Mouse (Mus musculus) gastrocnemius, adult 18-20 months (tissue): ENCODE measurements around the gene Blcap. TPM values are rescaled to one million over a fixed set of nuclear protein-coding genes. Genes with fewer than 3 reads are reported as not detected.
A peak's percentile ranks its signal among the peaks of the same experiment; 100 is the strongest.
"Not testable (repeated sequence)": the region's sequence is repeated elsewhere in the genome, so short reads cannot be mapped to it uniquely, and the experiment has no call there.

Experiments
- DNase-seq: peaks from one replicate; pipeline ENCODE4 v3.0.0; 2021; ENCODE audit warnings: low spot score
- long read RNA-seq, 2 experiments: library from polyadenylated mRNA; stranded (forward); transcript quantifications; one replicate each; pipeline ENCODE4 v2.0.0; 2021
- total RNA-seq, 2 experiments: library from RNA; stranded (reverse); gene quantifications; 2 replicates each; pipeline ENCODE4 v1.2.3; 2021

The Blcap gene
- 10 to 100 TPM; 28.0 to 36.7 TPM for total RNA-seq
- long read RNA-seq, experiment 1, transcript Blcap-202 (2 exons, 2,056 nt), result major isoform, 114 of 123 reads
- long read RNA-seq, experiment 1, partial matches to known transcripts, result 0 of 123 reads
- long read RNA-seq, experiment 1, other reads (novel, unspliced or antisense), result 7 of 123 reads
- long read RNA-seq, experiment 2, transcript Blcap-202 (2 exons, 2,056 nt), result major isoform, 65 of 70 reads
- long read RNA-seq, experiment 2, partial matches to known transcripts, result 0 of 70 reads
- long read RNA-seq, experiment 2, other reads (novel, unspliced or antisense), result 5 of 70 reads

DNA sequence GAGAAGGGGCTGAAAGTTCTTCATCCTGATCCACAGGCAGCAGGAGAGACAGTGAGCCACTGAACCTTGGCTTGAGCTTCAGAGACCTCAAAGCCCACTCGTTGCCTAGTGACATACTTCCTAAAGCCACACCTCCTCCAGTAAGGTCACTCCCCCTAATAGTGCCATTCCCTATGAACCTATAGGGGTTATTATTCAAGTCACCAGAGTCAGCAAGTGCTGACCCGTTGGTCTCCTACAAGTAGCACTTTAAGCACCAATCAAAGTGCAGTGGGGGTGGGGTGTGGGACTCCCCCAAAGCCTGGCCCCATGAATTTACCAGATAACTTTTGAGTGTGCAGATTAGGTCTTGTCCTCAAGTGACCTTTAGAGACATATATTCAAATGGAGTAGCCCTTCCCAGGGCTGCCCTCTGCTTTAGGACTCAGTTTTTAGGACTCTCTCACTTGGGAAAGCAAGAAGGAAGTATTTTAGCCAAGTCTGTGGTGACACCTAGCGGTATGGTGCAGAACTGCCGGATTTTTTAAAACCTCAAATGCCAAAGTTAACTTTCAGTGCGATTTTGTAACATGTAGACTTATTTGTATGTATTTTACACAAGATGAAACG lies at the start of gene Blcap:
Blcap (minus strand) TSS at position 51 of the 609 bp plus-strand sequence.
- DNase-seq, result peak; percentile 58

GRCm38 (mm10) chr2:157618393-157618792 lies 47.3 kb upstream of the Blcap start:
- no peak for DNase-seq

DNA sequence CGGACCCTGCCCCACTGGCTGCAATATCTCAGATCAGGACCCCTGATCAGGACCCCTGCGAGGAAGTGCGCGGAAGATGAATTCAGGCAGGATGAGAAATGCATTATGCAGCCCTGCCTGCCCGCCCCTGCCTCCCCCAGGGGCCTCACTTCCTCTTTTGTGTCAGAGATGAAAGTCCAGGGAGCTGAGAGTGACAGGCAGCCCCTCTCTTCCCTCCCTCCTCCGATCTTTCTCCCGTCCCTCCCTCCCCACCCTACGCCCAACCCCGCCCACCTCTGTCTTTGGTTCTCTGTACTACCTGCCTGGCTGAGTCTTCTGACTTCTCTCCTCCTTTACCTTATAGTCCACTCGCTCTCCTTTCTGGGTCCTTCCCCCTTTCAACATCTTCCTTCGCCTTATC lies 42.9 kb upstream of the Blcap start:
- DNase-seq, result no peak

GRCm38 (mm10) chr2:157611735-157612134 lies 40.7 kb upstream of the Blcap start:
- DNase-seq, result no peak

GRCm38 (mm10) chr2:157607542-157608236 lies 36.6 kb upstream of the Blcap start:
- no peak for DNase-seq

DNA sequence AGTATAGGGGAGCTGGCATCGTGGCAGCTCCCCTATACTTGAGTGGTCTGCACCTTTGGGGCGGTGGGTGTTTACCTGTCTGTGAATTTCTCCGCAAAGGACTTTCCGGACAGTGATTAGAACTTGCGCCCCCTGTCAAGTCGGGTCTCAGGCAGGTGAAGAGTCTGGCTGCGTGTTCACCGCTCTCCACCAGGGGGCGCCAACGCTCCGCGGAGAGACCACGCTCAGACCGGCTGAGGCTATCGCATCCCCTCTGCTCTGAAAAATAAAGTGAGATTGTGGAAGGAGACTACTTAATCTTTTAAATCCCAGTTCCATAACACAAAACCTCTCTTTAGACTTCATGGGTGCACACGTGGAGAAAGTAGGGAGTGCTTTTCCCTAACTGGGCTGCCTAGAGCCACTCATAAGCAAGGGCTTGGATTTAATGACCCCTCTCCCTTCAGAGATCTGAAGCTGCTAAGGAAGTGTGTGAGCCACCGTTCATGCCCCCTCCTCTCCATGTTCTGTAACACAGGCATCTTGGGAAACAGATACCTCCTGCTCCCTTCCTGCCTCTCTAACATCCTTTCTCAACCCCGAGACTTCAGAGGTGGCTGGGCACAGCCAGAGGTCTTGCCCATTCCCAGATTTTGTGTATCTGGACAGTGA lies 34.1 kb upstream of the Blcap start:
- peak; percentile 70 for DNase-seq

- no peak for DNase-seq
These were observed 30.4 kb upstream of the Blcap start for GRCm38 (mm10) chr2:157601435-157601839.

DNA sequence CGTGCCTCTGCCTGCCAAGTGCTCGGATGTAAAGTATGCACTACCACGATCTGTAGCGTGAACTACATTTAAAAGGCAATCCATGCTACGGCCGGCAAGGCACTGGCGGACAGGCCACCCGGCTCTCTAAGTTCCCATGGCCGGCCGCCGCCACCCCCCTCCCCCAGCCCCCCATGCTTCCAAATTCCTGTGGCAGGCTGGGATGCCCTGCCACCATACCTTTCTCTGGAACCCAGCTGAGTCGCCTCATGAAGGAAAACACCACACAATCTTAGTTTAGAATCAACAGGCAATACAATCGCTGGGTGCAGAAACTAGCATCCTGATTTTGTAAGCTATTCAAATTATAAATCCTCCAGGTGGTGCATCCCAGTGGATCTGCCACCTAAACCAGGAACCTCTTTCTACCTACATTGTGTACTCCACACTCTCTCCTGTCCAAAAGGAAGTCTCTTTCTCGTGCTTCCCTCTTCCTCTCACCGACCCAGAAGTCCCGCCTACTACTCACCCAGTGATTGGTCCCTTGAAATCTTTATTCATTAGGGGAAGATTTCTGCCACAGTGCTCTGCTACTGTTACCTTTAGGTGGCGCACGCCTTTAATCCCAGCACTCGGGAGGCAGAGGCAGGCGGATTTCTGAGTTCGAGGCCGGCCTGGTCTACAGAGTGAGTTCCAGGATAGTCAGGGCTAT lies 25.9 kb upstream of the Blcap start:
- DNase-seq, result no peak

DNA sequence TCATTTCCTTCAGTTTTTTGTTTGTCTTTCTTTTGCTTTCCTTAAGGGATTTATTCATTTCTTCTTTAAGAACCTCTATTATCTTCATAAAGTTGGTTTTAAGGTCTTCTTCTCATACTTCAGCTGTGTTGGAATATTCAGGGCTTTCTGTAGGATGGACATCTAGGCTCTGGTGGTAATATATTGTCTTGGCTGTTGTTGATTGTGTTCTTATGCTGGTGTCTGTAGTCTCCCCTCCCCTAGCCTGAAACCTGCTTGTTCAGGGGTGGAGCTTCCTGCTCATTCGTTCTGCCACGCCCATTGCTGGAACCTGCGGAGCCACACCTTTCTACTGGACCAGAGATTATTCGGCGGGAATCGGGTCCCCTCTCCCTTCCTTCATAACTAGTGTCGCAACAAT lies 14.3 kb upstream of the Blcap start:
- DNase-seq, result not testable (repeated sequence)

- no peak for DNase-seq
These were observed 1.7 kb upstream of the Blcap start for GRCm38 (mm10) chr2:157572786-157573185.

GRCm38 (mm10) chr2:157569796-157570485 lies 1.1 kb downstream of the Blcap start:
- no peak for DNase-seq

DNA sequence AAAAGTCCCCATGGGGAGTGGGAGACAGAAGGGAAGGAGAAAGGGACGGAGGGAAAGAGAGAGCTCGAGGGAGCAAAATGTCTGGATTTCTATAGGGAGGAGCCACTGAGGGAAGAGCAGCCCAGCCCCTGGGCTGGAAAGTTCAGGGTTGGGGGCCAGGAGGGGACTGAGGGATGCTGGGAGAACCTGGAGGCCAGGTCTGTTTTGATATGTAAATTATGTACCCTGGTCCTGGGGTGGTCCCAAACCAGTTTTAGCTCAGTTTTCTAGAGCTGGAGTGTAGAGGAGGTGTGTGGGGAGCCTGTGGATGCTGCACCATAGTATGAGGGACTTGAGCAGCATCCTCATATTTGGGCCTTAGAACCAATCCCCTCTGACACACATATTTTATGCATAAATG lies 2.2 kb downstream of the Blcap start:
- no peak for DNase-seq

GRCm38 (mm10) chr2:157567235-157567961 lies 3.7 kb downstream of the Blcap start:
- no peak for DNase-seq

GRCm38 (mm10) chr2:157566260-157566952 lies 4.7 kb downstream of the Blcap start:
- DNase-seq, result peak; percentile 88

DNA sequence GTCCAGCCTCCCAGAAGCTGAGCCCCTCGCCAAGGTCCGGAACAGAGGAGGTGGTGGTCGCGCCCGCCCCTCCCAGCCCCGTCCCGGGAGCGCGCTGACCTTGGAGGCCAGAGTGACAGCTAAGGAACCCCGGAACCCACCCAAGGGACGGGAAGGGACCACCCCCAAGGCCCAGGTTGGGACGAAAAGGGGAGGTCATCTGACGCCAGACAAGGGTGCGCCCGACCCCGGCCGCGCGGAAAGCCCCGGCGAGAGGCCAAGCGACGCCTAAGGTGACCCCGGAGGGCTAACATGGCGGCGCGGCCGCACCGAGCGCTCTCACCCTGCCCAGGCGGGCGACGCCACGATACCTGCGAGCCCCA lies 5.2 kb downstream of the Blcap start:
- DNase-seq, result no peak

DNA sequence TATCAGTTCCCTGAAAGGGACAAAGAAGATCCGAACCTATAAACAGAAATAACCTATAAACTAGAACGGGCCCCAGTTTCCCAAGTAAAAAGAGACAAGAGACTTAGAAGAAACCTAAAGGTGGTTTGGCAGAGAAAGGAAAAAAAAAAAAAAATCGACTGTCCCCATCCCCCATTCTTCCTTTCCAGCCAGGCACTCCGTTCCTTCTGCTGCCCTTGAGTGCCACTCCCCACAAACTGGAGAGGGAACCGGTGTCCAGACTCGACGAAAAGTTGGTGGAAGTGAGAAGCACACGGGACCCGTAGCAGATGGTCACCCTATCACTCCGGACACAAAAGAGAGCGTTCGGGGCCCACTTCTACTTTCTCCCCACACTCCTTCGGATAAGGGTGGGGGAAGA lies 5.6 kb downstream of the Blcap start:
- DNase-seq, result no peak

DNA sequence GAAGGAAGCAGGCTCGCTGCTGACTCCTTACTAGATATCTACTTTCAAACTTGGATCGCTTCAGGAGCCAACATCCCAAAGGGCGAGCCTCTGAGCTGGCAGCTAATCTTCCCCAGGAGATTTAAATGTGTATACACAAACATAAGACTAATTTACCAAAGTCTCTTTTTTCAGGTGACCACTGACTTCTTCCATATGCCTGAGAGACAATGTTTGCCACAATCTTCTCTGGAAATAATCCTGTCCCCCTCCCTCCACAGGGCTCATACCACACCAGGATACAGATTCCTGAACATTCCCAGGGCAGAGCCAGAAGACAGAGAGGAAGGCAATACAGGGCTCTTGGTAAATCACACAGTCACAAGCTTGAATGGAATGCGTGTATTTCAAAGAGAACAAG lies 6.4 kb downstream of the Blcap start:
- no peak for DNase-seq

DNA sequence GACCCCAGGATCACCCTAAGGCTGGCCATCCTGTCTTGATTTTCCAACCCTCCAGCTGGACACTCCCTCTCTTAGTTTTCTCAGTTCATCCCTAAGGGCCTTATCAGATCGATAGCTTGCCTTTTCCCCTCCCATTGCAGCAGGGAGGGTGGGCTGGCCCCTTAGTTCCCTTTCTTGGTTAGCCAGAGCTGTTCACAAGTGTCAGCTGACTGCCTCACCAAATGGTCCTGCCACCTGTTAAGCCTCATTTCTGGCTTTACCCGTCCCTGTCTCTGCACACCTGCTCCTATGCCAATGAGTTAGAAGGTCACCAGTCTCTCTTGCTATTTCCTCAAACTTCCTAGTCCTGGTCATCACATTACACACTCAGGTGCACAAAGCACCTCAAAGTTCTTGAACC lies 8.0 kb downstream of the Blcap start:
- no peak for DNase-seq

GRCm38 (mm10) chr2:157561165-157561836 lies 9.8 kb downstream of the Blcap start:
- DNase-seq, result peak; percentile 84
